Mouse (Mus musculus) forebrain, embryonic 11.5 days (tissue): Measurements from ENCODE around the gene Noxo1. TPM values are rescaled to one million over a fixed set of nuclear protein-coding genes. Genes with fewer than 3 reads are reported as not detected.

Source experiments
- ATAC-seq: fragments of 200-750 bp; cut with Nextera tagmentation; replicated peaks from 2 replicates; pipeline ENCODE4 v1.8.0; 2017; ENCODE audit warnings: moderate TSS enrichment; ENCODE audit not compliant: low FRiP score
- DNase-seq: peaks from one replicate; pipeline ENCODE4 v3.0.0-alpha.2; 2017; ENCODE audit warnings: low spot score
- H3K27ac ChIP-seq: fragments of 300-500 bp; sonication (generic); 2 replicates; pipeline ENCODE4 v1.5.1; 2014; ENCODE audit warnings: low read depth, low read length
- H3K27me3 ChIP-seq: fragments of 300-500 bp; sonication (generic); 2 replicates; pipeline ENCODE4 v1.6.1; 2014; ENCODE audit warnings: mild to moderate bottlenecking, low read length, mixed read lengths; ENCODE audit not compliant: control insufficient read depth, insufficient read depth
- H3K36me3 ChIP-seq: fragments of 300-500 bp; sonication (generic); 2 replicates; pipeline ENCODE4 v1.6.1; 2014; ENCODE audit warnings: mild to moderate bottlenecking, low read length, moderate library complexity, mixed read lengths; ENCODE audit not compliant: control insufficient read depth, insufficient read depth
- H3K4me1 ChIP-seq: fragments of 300-500 bp; sonication (generic); replicated peaks from 2 replicates; pipeline ENCODE4 v1.6.1; 2014; ENCODE audit warnings: low read length, mixed read lengths; ENCODE audit not compliant: control insufficient read depth, insufficient read depth
- H3K4me2 ChIP-seq: fragments of 300-500 bp; sonication (generic); 2 replicates; pipeline ENCODE4 v1.6.1; 2014; ENCODE audit warnings: low read depth, mild to moderate bottlenecking, low read length, moderate library complexity, mixed read lengths; ENCODE audit not compliant: severe bottlenecking
- H3K4me3 ChIP-seq: fragments of 300-500 bp; sonication (generic); 2 replicates; pipeline ENCODE4 v1.5.1; 2014; ENCODE audit warnings: low read depth, low read length
- H3K9ac ChIP-seq: fragments of 300-500 bp; sonication (generic); 2 replicates; pipeline ENCODE4 v1.6.1; 2014; ENCODE audit warnings: low read length
- H3K9me3 ChIP-seq: fragments of 300-500 bp; sonication (generic); 2 replicates; pipeline ENCODE4 v1.6.1; 2016; ENCODE audit warnings: low read length, mixed read lengths; ENCODE audit not compliant: control insufficient read depth
- WGBS: fragments of 180-500 bp; shearing (Covaris S2); extraction: QIAGEN DNeasy Blood & Tissue Kit; methylation state at CpG from one replicate; pipeline ENCODE4 v1.1.7; 2014; 5-methylcytosine and 5-hydroxymethylcytosine counted together
- polyA plus RNA-seq: library from polyadenylated mRNA; unstranded; fragments of >200 nt; fragmentation: Nextera tagmentation; extraction: Ambion mirVana; gene quantifications from 2 replicates; pipeline ENCODE4 v1.2.1, GENCODE M21; 2014

Gene Noxo1
- polyA plus RNA-seq, 1 experiment from 2014 or later = 1.7 TPM

DNA sequence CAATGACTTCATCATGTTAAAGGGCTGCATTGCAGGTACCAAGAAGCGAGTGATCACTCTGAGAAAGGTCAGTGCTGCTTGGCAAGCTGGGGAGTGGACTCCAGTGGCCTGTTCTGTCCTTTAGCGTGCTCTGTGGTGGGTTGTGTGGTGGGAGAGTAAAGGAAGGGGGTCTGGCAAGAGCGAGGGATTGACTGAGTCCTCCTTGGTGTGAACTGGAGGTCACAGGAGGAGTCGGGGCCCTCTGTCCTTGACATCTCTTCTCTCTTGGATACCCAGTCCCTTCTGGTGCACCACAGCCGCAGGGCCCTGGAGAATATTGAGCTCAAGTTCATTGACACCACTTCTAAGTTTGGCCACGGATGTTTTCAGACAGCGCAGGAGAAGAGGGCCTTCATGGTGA, 39.4 kb downstream of the Noxo1 start:
- no peak overlapping the region for H3K4me3 ChIP-seq
- no peak overlapping the region for H3K4me2 ChIP-seq
- no peak overlapping the region for H3K27ac ChIP-seq
- no peak overlapping the region; the same call in 1 of the 2 replicates for H3K9ac ChIP-seq
- ATAC-seq (no peak), DNase-seq (no peak)
- H3K9me3 ChIP-seq = no peaks in the 10 kb centered on the region
- no peaks in the 10 kb centered on the region for H3K36me3 ChIP-seq
- H3K4me1 ChIP-seq = peaks cover 9% of the 10 kb centered on the region; the same call in 1 of the 2 replicates
- no peaks in the 10 kb centered on the region for H3K27me3 ChIP-seq
- 91% methylated on average over 7 of the region's 7 CpGs for WGBS

DNA sequence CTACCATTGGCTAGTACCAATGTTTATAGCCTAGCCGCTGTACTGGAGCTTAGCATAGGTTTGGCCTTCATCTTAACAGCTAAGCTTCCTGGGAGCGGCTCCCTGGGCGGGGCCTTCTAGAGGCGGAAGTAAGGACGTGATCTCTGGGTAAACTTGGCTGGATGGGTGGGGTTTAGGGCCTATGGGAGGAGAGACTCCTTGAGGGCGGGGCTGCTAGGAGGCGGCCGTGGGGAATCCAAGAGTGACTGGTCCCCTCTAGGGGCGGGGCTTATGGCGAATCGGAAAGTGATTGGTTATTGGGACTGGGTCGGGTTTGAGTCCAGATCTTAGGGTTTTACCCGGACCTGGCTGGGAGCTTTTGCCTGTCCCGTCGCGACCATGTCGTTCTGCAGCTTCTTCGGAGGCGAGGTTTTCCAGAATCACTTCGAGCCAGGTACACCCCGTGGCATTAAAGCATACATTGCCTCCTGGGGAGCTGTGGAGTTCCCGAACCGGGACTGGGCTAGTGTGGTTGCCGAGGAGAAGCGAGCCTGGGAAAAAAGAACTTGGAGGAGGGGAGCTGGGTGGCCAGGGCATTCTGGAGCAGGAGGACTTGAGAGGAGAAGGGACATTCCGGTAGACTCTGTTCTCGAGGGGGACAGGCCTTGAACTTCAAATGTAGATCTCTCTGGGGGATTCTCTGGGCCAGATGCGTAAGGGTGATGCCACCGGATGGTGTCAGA, 40.5 kb downstream of the Noxo1 start, which contains the start of gene Msrb1:
TSS of gene Msrb1 (plus strand) at position 313 of the 722 bp plus-strand sequence.
- Histone ChIP-seq H3K4me3 (peak within 1 kb of the TSS; percentile 55), H3K27me3 (no peaks in the 10 kb centered on the region), H3K4me1 (peaks cover 9% of the 10 kb centered on the region; the same call in 1 of the 2 replicates), H3K36me3 (no peaks in the 10 kb centered on the region), H3K4me2 (peak within 1 kb of the TSS; percentile 81), H3K9me3 (no peaks in the 10 kb centered on the region), H3K9ac (peak within 1 kb of the TSS; percentile 61), H3K27ac (no peak within 1 kb of the TSS)
- DNase-seq (peak; percentile 95), ATAC-seq (peak; percentile 97)
- 2% methylated on average over 29 of the region's 29 CpGs for WGBS

DNA sequence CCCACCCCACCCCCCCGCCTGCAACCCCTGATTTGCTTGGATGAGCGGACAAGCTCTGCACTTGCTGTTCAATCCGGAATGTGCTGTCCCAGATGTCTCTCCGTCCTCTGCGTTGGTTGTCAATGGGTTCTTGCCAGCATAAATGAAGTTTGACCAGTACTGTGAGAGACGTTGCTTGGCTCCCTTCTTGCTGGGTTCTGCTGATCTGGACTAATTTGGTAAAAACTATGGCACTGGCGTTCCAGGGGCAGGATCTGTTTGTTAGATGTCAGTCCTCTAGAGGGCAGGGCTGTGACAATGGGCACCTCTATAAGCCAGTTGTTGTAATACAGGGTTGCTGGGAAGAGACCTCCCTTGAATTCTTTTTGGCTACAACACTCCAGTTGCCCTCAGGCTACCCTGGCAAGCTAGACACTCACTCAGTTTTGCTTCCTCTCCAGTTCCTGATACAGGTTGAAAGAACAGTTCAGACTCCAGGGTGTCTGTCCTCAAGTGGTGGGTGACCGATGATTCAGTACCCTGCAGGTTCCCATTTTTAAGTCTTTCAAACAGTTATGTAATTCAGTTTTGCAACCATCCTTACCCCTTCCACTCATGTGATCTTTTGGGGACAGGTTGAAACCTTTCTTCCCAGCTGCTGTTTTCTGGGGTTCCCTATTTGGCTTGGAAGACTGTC, 41.2 kb downstream of the Noxo1 start:
- Histone ChIP-seq H3K27me3 (no peaks in the 10 kb centered on the region), H3K27ac (no peak overlapping the region)

DNA sequence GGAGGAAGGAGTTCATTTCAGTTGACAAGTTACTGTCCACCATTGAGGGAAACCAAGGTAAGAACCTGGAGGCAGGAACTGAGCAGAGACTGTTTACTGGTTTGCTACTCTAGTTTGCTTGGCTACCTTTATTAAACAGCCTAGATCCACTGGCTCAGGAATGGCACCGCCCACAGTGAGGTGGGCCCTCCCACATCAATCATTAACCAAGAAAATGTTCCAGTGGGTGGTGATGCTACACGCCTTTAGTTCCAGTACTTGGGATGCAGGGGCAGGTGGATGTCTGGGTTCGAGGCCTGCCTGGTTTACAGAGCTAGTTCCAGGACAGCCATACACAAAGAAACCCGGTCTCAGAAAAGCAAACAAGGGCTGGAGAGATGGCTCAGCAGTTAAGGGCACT, 42.2 kb downstream of the Noxo1 start:
- ATAC-seq (no peak), DNase-seq (no peak)
- Histone ChIP-seq H3K4me3 (no peak overlapping the region), H3K27me3 (no peaks in the 10 kb centered on the region), H3K27ac (no peak overlapping the region), H3K9ac (no peak overlapping the region), H3K4me1 (peaks cover 9% of the 10 kb centered on the region; the same call in 1 of the 2 replicates), H3K36me3 (no peaks in the 10 kb centered on the region), H3K4me2 (no peak overlapping the region), H3K9me3 (no peaks in the 10 kb centered on the region)
- WGBS = 87% methylated on average over 4 of the region's 4 CpGs

More for the DNA sequence above, 41.2 kb downstream of the Noxo1 start:
- H3K9me3 ChIP-seq = no peaks in the 10 kb centered on the region
- H3K36me3 ChIP-seq = no peaks in the 10 kb centered on the region
- no peak for ATAC-seq
- peak overlapping the region; percentile 61; the same call in 1 of the 2 replicates for H3K9ac ChIP-seq
- H3K4me1 ChIP-seq = peaks cover 9% of the 10 kb centered on the region; the same call in 1 of the 2 replicates
- WGBS = 24% methylated on average over 8 of the region's 8 CpGs
- peak overlapping the region; percentile 81 for H3K4me2 ChIP-seq
- H3K4me3 ChIP-seq = peak overlapping the region; percentile 55
- DNase-seq = no peak

DNA sequence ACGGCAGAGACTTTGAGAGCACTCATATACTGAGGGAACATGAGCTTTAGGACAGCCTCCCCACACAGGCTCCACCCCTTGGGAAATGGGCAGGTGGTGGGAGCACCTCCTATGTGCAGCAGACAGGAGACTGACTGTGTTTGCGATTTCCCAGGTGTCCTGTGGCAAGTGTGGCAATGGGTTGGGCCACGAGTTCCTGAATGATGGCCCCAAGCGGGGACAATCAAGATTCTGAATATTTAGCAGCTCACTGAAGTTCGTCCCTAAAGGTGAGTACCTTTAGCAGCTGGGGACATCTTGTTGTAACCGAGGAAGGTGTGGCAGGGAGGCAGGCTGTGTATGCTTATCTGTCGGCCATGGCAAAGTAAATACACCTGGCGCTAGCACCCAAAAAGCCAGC, 43.9 kb downstream of the Noxo1 start:
- Histone ChIP-seq H3K36me3 (no peaks in the 10 kb centered on the region), H3K4me3 (no peak overlapping the region), H3K4me1 (peaks cover 9% of the 10 kb centered on the region; the same call in 1 of the 2 replicates), H3K4me2 (no peak overlapping the region), H3K27me3 (no peaks in the 10 kb centered on the region), H3K27ac (no peak overlapping the region), H3K9me3 (no peaks in the 10 kb centered on the region), H3K9ac (no peak overlapping the region)
- ATAC-seq (no peak), DNase-seq (no peak)
- WGBS = 85% methylated on average over 8 of the region's 8 CpGs

DNA sequence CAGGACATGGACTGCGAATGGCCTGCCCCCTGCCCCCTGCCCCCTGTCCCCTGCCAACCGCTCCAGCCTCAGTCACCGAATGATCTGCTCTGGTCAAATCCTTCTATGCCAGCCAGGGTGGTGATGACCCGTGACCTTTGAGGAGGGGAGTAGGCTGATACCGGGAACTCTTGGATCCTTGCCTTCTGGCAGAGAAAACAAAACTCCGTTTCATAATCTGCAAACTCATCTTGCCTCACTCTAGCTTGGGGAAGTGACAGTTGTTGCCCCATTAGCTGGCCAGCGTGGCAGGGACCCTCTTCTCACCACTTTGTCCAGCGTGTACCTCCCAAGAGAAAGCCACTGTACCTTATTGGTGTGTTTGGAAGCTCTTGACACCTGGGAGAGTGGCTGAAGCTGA, 46.3 kb downstream of the Noxo1 start:
- ATAC-seq (no peak), DNase-seq (no peak)
- H3K27me3 ChIP-seq = no peaks in the 10 kb centered on the region
- H3K9ac ChIP-seq = no peak overlapping the region
- no peaks in the 10 kb centered on the region for H3K9me3 ChIP-seq
- no peak overlapping the region for H3K4me3 ChIP-seq
- 86% methylated on average over 8 of the region's 8 CpGs for WGBS
- H3K27ac ChIP-seq = no peak overlapping the region
- peaks cover under 1% of the 10 kb centered on the region; the same call in 1 of the 2 replicates for H3K4me1 ChIP-seq
- no peak overlapping the region for H3K4me2 ChIP-seq
- no peaks in the 10 kb centered on the region for H3K36me3 ChIP-seq

DNA sequence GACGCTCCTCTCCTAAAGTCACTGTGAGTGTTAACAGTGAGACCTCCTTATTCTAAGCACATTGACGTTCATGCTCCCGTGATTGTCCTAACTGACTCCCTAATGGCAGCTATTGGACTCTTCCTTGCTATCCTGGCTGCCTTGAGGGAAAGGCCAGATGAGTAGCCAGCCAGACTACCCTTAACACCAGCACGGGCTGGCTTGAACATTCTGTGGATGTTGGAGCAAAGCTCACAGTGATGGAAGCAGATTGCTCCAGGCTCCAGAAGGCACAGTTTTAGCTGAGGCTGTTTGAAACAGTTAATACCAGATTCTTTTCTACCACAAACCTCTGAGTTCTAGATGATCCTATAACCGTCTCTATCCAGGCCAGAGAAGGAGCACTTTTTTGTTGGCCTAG, 47.9 kb downstream of the Noxo1 start:
- H3K4me3 ChIP-seq = no peak overlapping the region
- no peak overlapping the region for H3K4me2 ChIP-seq
- H3K27me3 ChIP-seq = no peaks in the 10 kb centered on the region
- H3K36me3 ChIP-seq = no peaks in the 10 kb centered on the region
- no peaks in the 10 kb centered on the region for H3K4me1 ChIP-seq
- no peak overlapping the region for H3K9ac ChIP-seq
- ATAC-seq = no peak
- 77% methylated on average over 5 of the region's 5 CpGs for WGBS
- no peak for DNase-seq
- H3K27ac ChIP-seq = no peak overlapping the region
- no peaks in the 10 kb centered on the region for H3K9me3 ChIP-seq

DNA sequence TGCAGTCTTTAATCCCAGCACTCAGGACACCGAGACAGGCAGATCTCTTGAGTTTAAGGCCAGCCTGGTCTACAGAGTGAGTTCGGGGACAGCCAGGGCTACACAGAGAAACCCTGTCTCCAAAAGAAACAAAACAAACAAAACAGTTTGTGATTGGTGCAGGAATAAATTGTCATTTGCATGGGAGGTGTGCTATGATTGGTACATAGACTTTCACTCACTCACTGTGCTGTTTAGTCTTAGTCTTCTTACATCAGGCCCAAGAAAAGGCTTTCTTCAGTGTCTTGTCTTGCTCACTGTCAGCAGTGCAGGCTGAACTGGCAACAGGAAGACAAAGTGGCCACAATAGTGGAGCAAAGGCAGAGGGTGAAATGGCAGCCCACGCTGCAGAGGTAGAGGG, 48.3 kb downstream of the Noxo1 start:
- no peak overlapping the region for H3K9ac ChIP-seq
- no peak for ATAC-seq
- H3K36me3 ChIP-seq = no peaks in the 10 kb centered on the region
- H3K27ac ChIP-seq = no peak overlapping the region
- H3K27me3 ChIP-seq = no peaks in the 10 kb centered on the region
- no peak overlapping the region for H3K4me2 ChIP-seq
- H3K9me3 ChIP-seq = no peaks in the 10 kb centered on the region
- no peak for DNase-seq
- no peak overlapping the region for H3K4me3 ChIP-seq
- WGBS = 78% methylated on average over 3 of the region's 3 CpGs
- no peaks in the 10 kb centered on the region for H3K4me1 ChIP-seq
